Mouse (Mus musculus) right cerebral cortex, postnatal 4 days (tissue): Measurements from ENCODE around the gene Ankrd44.

ENCODE experiments used
- DNase-seq: peaks from one replicate; pipeline ENCODE4 v3.0.0-alpha.2; 2022

Ankrd44 gene

GRCm38 (mm10) chr1:54922025-54922574 is 4.1 kb downstream of the Ankrd44 start:
- DNase-seq, result no peak

GRCm38 (mm10) chr1:54920132-54920531 is 6.1 kb downstream of the Ankrd44 start:
- DNase-seq, result no peak

DNA sequence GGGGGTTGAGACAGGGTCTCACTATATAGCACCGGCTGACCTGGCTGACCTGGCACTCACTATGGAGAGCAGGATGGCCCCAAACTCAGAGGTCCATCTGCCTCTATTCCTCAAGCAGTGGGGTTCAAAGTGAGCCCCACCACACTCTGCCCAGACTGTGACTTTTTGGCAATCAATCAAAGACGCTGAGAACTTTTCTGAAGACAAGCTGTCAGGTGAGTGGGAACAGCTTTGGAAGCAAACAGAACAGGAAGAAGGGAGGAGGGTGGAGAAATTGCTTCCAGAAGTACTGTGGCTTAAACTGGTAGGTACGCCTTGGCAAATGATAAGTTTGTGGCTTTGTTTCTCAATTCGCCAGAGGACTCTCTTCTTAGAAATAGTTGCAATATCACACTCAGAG is 9.7 kb downstream of the Ankrd44 start:
- no peak for DNase-seq

GRCm38 (mm10) chr1:54914387-54914786 is 11.8 kb downstream of the Ankrd44 start:
- no peak for DNase-seq

- DNase-seq, result no peak
These were observed 12.8 kb downstream of the Ankrd44 start for GRCm38 (mm10) chr1:54913379-54913873.

DNA sequence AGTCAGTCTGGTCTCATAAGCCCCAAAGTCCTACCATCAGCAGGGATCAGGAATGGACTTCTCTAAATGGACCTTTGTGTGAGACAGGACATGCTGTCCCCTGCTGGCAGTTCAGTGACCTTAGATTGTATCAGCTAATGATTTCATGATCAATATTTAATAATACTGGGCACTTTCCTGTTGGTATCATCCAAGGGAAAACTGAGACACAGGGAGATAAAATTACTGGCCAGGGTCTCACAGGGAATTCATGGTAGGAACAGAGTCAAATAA is 13.2 kb downstream of the Ankrd44 start:
- DNase-seq, result no peak

- no peak for DNase-seq
These were observed 13.7 kb downstream of the Ankrd44 start for GRCm38 (mm10) chr1:54912290-54913062.

GRCm38 (mm10) chr1:54911256-54911610 is 15.0 kb downstream of the Ankrd44 start:
- DNase-seq, result no peak

GRCm38 (mm10) chr1:54910489-54911255 is 15.5 kb downstream of the Ankrd44 start:
- no peak for DNase-seq

DNA sequence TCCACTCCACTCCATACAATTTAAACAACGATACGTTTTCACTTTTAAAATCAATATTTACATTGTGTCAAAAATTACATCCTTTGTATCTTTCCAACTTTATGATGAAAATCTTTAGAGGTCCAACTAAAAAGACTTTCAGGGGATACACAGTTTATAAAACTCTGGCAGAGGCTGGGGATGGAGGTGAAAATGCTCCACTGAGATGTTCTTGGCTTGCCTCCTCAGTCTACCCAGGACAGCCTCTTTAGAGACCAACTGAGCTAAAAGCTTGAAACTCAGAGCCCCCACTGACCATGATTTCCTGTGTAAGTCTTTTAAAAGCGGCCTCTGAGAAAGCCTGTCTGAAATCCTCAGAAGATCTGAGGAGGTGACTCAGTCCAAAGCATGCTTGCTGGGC is 17.4 kb downstream of the Ankrd44 start:
- no peak for DNase-seq

GRCm38 (mm10) chr1:54907066-54907639 is 19.0 kb downstream of the Ankrd44 start:
- no peak for DNase-seq

- DNase-seq, result no peak
These were observed 19.9 kb downstream of the Ankrd44 start for GRCm38 (mm10) chr1:54906322-54906721.

DNA sequence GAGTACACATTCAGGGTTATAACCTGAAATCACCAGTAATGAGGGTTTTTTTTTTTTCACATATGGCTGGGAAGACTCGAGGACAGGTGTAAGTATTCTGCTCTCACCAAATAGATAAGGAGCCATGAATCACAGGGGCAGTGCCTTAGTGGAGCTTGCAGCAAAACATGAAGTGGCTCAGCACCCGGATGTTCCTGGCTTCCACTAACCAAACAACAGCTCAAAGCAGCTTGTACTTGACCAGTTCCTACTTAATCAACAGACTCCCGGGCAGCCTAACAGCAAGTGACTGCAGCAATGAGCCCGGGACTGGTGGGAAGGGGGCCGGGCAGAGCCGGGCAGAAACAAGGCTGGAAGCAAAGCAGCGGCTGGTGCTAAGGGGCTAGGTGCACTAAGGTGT is 20.6 kb downstream of the Ankrd44 start:
- DNase-seq, result no peak

GRCm38 (mm10) chr1:54904165-54904564 is 22.0 kb downstream of the Ankrd44 start:
- DNase-seq, result no peak

- DNase-seq, result no peak
These were observed 23.4 kb downstream of the Ankrd44 start for GRCm38 (mm10) chr1:54902689-54903246.

GRCm38 (mm10) chr1:54901084-54901483 is 25.1 kb downstream of the Ankrd44 start:
- DNase-seq, result no peak

GRCm38 (mm10) chr1:54899247-54899646 is 26.9 kb downstream of the Ankrd44 start:
- DNase-seq, result peak; percentile 19

- no peak for DNase-seq
These were observed 27.5 kb downstream of the Ankrd44 start for GRCm38 (mm10) chr1:54898656-54899084.

DNA sequence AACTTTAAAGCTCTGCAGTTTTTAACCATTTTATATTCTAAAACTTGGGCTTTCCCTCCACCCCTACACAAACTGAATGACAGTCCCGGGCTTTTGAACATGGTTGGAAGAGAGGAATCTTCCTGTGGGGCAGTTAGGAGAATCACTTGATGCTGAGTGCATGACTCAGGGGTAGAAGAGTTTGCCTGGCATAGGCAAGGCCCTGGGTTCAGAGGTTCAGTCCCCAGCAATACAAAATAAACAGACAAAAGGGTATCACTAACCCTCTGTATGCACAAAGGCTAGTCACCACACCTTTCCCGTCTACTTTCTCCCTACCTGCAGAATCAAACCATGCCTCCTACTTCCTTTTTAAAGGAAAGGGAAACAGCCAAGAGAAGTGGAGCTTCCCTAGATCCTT is 28.5 kb downstream of the Ankrd44 start:
- no peak for DNase-seq

DNA sequence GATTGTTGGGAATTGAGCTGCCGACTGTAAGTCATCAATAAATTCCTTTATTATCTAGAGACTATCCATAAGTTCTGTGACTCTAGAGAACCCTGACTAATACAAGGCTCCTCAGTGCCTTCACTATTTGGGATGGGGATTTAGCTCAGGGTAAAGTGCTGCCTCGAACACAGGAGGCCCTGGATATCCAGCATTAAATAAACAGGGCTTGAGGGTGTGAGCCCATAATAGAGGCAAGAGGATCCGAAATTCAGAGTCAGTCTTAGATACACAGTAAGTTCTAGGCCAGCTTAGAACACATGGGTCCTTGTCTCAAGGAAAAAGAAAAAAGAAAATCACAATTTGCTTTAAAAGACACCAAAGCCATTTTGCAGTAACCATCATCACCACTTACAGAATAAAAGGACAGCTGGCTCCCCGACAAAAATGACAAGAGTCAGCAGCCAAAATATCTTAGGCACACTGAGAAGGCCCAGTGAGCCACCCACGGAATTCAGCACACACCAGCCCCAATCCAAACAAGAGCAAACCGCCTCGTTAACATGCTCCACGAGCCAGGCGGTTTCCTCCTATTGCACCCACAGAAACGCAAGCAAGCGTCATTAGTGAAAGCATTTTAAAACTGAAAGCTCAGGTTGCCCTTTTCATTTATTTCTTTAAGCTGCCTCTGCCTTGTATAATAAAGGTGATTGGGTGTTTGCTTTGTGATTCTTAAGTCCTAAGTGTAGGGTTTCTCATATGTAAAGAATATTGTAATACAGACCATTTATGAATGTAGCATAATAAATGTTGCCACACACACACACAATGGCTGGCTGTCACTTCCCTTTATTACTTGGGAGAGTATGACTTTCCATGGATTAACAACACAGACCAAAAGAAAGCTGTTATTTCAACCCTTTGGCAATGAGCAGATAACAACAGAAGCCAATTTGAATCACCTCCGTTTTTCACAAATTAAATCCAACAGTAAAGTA is 29.8 kb downstream of the Ankrd44 start:
- DNase-seq, result peak; percentile 25

- no peak for DNase-seq
These were observed 37.7 kb downstream of the Ankrd44 start for GRCm38 (mm10) chr1:54888449-54888848.

DNA sequence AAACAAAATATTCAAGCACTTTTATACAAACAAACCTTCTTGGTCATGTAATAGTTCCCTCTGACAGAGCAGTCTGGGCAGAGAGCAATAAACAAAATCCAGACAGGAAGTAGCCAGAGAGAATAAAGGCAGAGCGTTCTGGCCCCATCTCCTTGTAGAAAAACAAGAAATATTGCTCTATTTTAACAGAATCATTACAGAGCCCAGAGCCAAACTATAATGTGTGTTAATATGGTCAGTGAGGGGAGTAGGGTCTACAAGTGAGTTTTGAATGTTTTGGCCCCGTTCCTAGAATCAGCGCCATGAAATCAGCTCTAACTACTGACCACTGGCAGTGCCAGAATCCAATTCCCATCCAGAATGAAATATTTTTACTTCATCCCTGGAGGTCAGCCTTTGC is 38.3 kb downstream of the Ankrd44 start:
- no peak for DNase-seq
